Mouse (Mus musculus): ENCODE data around the gene Calr.

DNA sequence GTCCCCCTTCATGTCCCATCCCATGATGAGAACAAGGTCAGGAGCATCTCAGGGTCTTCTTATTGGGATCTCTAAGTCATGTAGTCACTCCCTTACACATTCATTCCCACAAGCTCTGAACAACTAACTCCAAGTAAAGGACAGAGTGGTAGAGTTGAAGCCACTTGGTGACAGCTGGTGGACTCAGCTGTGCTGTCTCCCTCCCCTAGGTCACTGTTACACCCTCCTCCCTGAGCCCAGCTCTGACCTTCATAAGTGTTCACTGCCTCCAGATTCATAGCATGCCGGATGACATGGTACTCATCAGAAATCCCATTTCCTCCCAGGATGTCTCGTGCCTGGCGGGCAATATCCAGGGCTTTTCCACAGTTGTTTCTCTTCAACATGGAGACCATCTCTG is 41.5 kb upstream of the Calr start:
- TF ChIP-seq RAD21 (IDR thresholded peaks at IDR 0.05; ENCODE audit: low read depth, low read length), result no peak
- no peak for TF ChIP-seq ZKSCAN1 (IDR thresholded peaks at IDR 0.05; ENCODE audit: low read depth, low read length)
- no peak for TF ChIP-seq EP300 (IDR thresholded peaks at IDR 0.05; ENCODE audit: low read depth in 1 of 2, low read length in 2 of 2)
- no peak for TF ChIP-seq POLR2A (IDR thresholded peaks at IDR 0.05; ENCODE audit: control insufficient read depth in 1 of 2, insufficient read depth in 1 of 2, low read depth in 1 of 2, low read length in 2 of 2, poor library complexity in 1 of 2)
- no peak for TF ChIP-seq USF2 (IDR thresholded peaks at IDR 0.05; ENCODE audit: borderline replicate concordance in 1 of 2, insufficient read depth in 1 of 2, low read depth in 1 of 2, low read length in 2 of 2)
- no peak for TF ChIP-seq CTCF (IDR thresholded peaks at IDR 0.05 in 2 of 3, conservative IDR thresholded peaks at IDR 0.05 in 1 of 3; ENCODE audit: control insufficient read depth in 1 of 3, insufficient read depth in 1 of 3, low read depth in 2 of 3, low read length in 3 of 3, poor library complexity in 1 of 3, severe bottlenecking in 1 of 3)
- TF ChIP-seq MAX (IDR thresholded peaks at IDR 0.05; ENCODE audit: low read length), result no peak
- no peak for TF ChIP-seq GABPA (IDR thresholded peaks at IDR 0.05; ENCODE audit: low read depth, low read length)
- TF ChIP-seq JUND (IDR thresholded peaks at IDR 0.05; ENCODE audit: low read depth, low read length), result no peak
- no peak for TF ChIP-seq TBP (IDR thresholded peaks at IDR 0.05; ENCODE audit: low read depth, low read length)
- TF ChIP-seq TCF12 (IDR thresholded peaks at IDR 0.05; ENCODE audit: low read depth, low read length), result no peak
- TF ChIP-seq ZMIZ1 (IDR thresholded peaks at IDR 0.05; ENCODE audit: low read depth, low read length), result no peak
- no peak for TF ChIP-seq POLR2AphosphoS5 (IDR thresholded peaks at IDR 0.05; ENCODE audit: borderline replicate concordance, low read depth, low read length)
